Mouse (Mus musculus): Measurements from ENCODE around the gene Grid1. TPM values are rescaled to one million over a fixed set of nuclear protein-coding genes. Genes with fewer than 3 reads are reported as not detected.

Gene Grid1
- total RNA-seq, 1 experiment from 2014 or later = not detected

DNA sequence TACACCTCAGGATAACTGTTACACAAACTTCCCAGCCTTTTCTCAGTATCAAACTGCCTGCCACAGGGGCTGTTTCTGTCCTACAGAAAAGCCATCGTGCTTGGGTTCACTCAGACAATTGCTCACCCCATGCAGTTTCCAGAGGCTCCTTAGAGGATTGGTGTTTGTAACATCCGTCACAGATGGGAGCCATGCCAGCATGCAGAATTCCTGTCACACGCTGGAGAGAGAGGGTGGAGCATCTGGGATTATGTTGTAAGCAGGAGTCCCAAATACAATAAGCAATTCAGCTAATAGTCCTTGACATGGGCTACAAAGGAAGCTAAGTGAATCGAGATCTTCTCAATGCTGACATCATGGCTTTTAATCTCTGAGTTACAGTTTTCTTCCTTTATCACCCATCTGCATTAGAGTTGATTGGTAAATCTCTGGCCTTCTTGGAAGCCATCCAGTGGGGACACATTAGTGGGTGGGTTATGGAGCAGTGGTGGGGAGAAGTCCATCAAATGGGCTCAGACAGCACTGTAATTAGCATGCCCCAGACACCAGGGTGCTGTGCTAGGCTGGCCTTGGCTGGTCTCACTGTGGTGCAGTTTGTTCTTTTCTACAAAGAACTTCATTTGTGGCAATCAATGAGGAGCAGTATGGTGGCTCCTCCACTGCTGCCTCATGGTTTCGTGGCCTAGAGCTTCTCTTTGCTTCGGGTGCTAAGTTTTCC, 149.4 kb downstream of the Grid1 start:
- no peak for ATAC-seq (replicated peaks; ENCODE audit: low read depth, poor library complexity, severe bottlenecking)

DNA sequence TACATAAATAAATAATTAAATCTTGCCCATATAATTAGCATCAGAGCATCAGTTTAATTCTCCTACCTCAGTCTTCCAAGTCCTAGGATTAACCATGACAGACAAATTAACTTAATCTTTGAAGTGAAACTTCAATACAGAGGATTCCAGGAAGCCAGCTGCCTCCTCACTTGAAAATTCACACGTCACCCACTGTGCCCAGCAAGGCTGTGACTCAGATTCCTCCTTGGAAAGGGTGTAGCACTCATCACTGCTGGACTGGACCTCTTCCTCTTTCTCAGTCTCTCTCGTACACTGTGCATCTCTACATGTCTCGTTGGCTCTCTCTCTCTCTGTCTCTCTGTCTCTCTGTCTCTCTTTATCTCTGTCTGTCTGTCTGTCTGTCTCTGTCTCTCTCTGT, 153.0 kb downstream of the Grid1 start:
- no peak for ATAC-seq (replicated peaks; ENCODE audit: low read depth, poor library complexity, severe bottlenecking)

DNA sequence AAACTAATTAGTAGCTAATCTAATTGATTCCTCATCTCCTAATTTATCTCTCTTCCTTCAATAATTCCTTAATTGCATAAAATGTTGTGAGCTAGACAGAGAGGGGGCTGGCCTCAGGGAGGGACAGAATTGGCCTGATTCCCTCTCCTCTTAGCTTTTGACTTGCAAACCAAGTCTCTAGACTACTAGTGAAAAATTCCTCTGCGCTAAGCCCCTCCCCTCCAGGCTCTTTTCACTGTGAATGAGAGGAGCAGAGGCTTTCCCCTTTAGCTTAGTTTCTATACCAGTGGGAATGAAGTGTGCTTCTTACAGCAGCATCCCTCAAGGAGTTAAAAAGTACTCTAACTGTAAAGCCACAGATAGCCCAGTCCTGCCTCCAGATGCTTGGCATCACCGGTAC, 160.8 kb downstream of the Grid1 start:
- ATAC-seq (replicated peaks; ENCODE audit: low read depth, poor library complexity, severe bottlenecking) = no peak

DNA sequence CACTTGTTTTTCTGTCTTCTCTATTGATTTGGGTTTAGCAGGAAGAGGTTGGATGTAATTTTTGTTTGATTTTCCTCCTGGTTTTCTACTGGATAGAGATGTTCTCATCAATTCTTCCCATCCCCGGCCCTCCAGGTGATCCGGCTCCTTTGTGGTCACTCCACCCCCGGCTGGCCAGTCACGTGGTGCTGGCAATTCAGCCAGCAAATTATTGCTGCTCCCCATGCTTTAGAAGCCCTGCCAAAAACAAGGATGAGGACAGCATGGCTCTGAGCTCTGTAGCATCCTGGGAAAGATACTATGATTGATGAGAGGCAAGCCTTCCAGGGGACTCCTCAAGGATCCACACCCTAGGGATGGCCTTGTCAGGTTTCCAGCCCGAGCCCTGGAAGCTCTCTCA, 169.2 kb downstream of the Grid1 start:
- ATAC-seq (replicated peaks; ENCODE audit: low read depth, poor library complexity, severe bottlenecking) = no peak

DNA sequence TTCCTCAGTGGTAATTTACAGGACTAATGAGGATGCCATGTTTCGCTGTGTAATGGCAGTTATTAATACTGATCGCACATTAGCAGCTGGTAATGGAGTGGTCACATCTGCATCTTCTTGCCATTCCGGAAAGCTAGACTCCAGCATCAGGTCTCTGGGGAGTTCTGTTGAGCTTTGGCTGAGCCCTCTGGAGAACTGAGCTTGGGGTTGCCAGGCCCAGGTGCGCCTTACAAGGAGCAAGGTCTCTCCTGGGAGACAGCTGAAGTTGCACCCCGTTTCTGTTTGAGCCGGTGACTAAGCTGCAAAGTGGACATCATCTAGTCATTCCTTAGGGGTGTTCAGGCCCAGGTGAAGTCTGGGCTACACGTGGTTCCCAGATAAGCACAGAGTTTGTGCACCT, 186.8 kb downstream of the Grid1 start:
- ATAC-seq (replicated peaks; ENCODE audit: low read depth, poor library complexity, severe bottlenecking) = no peak

DNA sequence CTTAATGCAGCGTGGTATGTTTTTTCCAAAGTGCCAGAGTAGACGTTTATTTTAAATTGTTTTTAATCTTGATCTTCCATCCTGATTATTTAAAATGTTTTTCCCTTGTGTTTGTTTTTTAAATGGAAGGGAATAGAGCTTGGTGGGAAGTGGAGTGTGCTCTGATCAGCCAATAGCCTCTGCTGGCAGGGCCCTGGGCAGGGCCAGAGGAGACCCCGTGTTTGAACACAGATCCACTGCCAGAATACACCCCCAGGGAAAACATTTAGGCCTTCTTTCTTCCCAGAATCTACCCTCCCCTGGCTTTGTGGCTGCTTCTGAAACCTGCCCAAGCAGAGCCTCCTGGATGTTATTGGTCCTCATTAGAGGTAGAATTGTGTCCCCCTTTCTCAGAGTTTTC, 188.8 kb downstream of the Grid1 start:
- ATAC-seq (replicated peaks; ENCODE audit: low read depth, poor library complexity, severe bottlenecking) = no peak

DNA sequence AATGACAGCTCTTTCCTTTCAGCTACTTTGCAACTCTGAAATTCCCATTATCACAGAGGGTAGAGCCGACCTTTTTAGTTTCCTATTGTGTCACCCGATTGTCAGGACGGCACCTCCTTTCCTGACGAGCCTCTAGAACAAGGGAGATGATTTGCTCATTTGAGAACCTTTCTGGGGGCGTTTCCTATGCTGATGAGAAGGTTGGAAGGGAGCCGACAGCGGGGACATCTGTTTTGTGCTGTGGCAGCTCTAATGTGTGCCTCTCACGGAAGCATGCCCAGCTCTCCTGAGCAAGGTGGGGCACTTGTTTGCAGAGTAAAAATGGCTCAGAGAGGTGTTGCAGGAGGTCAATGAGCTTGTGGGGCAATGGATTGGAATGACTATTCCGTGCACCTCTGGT, 189.2 kb downstream of the Grid1 start:
- no peak for ATAC-seq (replicated peaks; ENCODE audit: low read depth, poor library complexity, severe bottlenecking)

DNA sequence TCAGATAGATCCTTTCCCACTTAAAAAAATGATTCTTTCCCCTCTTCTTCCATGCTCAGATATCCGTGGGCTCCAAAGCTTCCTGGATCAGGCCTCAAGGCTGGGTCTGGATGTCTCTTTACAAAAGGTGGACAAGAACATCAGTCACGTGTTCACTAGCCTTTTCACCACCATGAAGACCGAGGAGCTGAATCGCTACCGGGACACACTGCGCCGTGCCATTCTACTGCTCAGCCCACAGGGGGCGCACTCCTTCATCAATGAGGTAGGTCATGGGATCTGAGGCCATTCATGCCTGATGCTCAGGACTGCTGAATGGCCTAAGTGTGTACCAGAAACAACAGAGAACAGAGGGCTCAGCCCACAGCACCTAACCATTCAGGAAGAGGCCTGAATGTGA, 206.8 kb downstream of the Grid1 start:
- ATAC-seq (replicated peaks; ENCODE audit: low read depth, poor library complexity, severe bottlenecking) = no peak

DNA sequence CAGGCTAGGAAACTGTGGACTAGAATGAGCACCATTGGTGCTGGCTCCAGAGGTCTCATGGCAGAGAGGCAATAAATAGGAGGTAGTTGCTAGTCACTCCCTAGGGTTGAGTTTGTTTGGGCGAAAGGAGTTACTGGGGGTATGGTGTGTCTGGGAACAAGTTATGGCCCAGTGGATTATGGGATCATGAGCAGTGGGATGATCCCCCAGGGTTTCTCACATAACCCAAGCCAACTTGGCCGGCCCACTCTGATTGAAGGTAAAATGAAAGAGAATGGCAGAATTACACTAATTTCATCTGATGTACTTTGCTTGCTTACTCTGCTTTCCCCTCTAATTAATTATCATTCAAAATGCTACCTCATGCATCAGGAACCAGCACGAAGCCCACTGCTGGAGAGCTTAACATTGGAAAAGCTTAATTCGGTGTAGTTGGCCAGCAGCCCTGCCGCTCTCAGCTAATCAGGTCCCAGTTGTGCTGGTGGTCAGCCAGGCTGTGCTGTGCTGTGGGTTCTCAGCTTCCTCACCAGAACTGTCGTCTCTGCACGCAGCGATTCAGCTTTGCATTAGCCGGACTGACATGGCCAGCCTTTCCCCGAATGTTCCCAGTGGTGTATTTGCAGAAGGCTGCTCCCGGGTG, 207.7 kb downstream of the Grid1 start:
- ATAC-seq (replicated peaks; ENCODE audit: low read depth, poor library complexity, severe bottlenecking) = no peak

DNA sequence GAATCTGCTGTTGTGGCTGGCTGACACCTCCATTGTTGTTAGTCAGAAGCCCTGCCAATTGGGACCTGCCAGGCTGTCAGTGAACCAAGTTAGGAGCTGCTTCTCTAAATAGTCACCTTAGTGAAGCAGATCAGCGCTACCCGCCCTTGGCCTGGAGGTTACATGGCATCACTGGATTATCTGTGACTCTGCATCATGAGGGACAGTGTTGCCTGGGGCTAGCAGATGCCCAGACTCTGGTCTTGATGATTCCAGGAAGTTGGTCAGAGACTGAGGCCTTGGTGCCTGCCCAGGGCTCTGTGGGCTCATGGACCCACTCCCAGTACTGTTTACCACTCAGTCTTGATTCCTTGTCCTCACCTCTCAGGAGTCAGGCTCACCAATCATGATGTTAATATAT, 209.7 kb downstream of the Grid1 start:
- no peak for ATAC-seq (replicated peaks; ENCODE audit: low read depth, poor library complexity, severe bottlenecking)

DNA sequence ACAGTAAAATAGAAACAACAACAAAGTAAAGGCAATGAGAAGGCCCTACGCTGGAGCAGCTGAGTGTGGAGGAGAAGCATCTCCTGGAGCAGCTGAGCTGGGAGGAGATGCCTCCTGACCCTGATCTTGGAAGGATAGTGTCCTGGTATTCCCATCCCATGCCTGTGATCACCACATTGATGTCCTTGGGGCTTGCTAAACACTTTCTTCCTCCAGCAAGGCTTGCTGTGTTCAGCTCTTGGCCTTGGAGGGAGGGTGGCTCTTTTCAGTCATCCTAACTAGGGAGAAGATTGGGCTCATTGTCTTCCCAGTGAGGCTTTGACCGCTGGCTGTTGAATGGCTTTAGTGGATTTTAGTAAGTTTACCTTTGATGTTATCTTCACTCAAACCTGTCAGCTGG, 210.4 kb downstream of the Grid1 start:
- no peak for ATAC-seq (replicated peaks; ENCODE audit: low read depth, poor library complexity, severe bottlenecking)

DNA sequence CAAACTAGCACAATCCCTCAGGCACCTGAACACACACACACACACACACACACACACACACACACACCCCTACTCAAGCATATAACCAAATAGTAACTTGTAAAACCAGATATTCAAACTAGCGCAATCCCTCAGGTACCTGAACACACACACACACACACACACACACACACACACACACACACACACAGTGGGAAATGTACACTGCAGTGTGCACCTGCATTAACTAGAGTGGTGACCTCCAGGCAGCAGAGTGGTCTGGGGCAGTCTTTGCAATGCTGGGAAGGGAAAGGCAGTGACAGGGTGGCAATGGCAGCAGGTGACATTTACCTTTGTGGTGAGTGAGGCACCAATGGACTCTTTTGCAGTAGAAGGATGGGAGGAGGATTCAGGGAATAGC, 212.4 kb downstream of the Grid1 start:
- no peak for ATAC-seq (replicated peaks; ENCODE audit: low read depth, poor library complexity, severe bottlenecking)

DNA sequence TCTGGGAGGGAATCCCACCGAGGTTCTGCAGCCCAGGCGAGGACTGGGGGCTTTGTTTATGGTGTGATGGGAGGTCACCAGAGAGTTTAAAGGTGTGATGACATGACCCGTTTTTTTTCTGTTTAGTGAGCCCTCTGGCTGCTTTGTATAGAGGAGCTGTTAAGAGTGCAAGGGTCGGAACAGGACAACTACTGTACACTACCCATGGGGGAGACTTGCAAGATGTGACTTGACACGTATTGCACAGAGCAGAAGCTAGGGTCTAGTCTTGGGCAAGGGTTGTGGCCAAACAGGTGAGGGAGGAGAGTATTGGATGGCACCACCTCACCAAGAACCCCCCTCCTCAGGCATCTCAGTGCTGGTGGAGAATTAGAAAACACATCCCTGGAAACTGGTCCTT, 224.4 kb downstream of the Grid1 start:
- no peak for ATAC-seq (replicated peaks; ENCODE audit: low read depth, poor library complexity, severe bottlenecking)

DNA sequence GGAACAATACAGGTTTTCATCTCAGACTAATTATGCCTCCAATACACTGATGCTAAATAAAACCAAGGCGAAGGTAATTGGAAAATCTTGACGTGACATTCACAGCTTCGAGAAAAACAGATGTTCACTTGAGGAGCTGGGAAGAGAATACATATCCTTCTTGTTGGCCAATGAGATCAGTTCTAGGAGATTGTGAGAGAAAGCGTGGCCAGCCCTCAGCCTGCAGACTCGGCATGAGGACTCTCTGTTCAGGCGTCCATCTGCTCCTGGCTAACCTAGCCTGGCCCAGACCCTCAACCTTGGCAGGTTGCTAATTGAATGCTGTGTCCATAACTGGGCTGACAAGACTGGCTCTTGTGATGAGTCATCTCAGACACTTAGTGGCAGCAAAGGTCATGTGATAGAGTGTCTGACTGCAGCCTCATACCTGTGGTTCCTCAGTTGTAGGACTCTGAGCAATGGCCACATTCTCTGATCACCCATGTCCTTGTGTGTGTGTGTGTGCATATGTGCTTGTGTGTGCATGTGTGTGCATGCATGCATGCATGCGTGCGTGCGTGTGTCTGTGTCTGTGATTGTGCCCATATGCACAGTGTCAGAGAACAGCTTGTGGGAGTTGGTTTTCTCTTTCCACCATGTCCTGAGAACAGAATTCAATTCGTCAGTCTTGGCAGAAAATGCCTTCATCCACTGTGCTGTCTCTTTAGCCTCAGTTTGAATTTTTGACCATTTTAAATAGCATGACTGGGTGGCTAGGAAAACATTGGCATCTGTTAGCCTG, 225.2 kb downstream of the Grid1 start:
- ATAC-seq (replicated peaks; ENCODE audit: low read depth, poor library complexity, severe bottlenecking) = no peak

DNA sequence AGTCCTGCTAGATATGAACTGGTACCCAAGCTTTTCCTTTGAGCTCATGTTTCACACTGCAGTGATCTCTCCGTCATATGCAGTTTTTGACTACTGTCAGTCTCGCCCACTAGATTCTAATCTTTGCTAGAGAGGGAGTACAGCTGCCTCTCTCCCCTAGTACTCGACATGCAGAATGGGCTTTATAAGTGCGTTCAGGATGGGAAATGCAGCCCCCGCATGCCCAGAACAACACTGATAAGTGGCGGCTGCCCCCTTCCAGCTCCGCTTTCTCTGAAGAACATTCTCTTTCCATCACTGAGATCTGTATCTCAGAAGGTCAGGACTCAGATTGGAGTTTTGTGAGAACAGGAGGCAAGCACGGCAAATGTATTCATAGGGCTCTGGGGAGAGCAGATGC, 229.3 kb downstream of the Grid1 start:
- ATAC-seq (replicated peaks; ENCODE audit: low read depth, poor library complexity, severe bottlenecking) = no peak

DNA sequence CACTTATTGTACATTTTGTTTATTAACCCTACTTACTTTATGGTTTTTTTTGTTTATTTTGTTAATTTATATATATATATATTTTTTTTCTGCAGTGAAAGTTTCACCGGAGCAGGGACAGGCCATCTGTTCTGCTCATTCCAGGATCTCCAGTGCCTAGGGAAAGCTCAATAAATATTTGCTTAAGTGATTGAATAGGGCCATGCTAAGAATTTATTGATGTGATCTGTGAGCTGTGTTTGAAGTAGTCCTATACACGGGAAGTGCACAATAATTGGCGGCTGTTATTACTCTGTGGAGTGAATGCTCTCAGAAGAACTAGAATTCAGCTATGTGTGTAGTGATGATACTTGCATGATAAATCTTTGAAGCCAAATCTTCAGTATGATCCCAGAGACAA, 234.2 kb downstream of the Grid1 start:
- no peak for ATAC-seq (replicated peaks; ENCODE audit: low read depth, poor library complexity, severe bottlenecking)

DNA sequence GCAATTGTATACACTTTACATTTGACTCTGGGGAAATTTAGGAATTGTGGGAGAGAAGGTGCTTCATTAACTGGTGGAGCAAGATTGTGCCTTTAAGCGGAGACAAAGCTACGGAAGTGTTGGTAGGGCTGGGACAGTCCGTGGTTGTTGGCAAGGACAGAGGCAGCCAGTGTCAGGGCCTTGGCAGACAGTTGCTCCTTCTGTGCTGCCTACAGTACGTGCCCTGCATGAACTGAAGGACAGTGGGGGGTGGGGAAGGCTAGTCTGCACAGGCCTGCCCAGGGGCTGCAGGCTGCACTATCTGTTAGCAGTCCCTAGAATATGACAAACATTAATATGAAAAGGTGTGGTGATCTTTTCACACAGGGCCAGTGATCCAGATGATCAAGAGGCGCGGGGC, 254.7 kb downstream of the Grid1 start:
- no peak for ATAC-seq (replicated peaks; ENCODE audit: low read depth, poor library complexity, severe bottlenecking)

DNA sequence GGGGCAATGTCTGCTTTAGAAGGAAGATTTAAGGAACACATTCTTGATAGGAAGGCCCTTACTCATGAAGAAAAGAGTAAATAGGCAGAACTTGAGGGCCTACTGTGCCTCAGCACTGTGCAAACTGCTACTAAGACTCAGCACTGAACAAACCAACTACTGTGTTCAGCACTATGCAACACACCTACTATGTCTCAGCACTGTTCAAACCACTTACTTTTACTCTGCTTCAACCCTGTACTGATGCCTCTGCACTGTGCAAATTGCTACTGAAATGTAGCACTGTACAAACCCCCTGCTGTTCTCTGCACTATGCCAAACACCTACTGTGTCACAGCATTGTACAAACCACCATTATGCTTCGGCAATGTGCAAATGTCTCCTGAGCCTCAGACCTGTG, 260.0 kb downstream of the Grid1 start:
- no peak for ATAC-seq (replicated peaks; ENCODE audit: low read depth, poor library complexity, severe bottlenecking)

DNA sequence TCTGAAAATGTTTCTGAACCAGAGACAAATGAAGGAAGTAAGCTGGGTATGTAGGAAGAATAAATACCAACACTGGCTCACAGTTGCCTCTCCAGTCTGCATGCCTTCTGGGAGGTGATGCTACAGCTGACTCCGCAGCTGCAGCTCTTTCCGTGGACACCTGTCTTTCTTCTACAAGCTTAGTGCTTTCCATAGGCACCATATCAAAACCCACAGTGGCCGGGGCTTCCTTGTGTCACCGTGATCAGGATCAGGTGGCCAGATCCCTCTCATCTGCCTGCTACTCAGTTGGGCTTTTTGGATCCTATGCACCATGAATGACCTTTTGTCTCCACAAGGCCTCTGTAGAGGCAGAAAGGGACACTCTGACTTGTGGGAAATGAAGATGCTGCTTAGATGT, 272.7 kb downstream of the Grid1 start:
- ATAC-seq (replicated peaks; ENCODE audit: low read depth, poor library complexity, severe bottlenecking) = no peak

DNA sequence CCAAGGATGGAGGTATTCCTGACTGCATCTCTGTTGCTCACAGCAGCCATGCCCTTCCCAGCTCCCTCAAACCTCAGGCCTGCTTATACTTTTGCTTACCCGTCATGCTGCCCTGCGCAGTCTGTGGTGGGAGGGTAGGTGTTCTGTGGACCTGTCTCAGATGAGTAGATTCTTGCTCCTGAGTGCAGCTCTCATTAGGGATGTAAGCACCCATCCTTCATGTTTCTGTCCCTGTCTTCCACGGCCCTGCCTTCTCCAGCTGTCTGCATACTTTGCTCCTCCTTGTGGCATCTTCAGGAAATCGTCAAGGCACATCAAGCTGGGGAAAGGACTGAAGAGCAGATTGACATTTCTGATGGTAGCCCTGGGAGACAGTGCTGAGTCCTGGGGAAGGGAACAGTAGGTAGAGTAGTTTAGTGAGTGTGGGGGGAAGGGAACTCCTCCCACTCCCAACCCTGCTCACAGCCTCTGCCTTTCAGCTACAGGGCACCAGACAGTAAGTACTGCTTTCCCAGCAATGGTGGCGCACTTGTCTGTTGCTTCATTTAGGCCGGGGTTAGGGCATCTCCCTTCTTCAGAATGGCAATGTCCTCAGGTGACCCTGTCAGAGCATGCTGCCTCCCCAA, 273.8 kb downstream of the Grid1 start:
- no peak for ATAC-seq (replicated peaks; ENCODE audit: low read depth, poor library complexity, severe bottlenecking)

DNA sequence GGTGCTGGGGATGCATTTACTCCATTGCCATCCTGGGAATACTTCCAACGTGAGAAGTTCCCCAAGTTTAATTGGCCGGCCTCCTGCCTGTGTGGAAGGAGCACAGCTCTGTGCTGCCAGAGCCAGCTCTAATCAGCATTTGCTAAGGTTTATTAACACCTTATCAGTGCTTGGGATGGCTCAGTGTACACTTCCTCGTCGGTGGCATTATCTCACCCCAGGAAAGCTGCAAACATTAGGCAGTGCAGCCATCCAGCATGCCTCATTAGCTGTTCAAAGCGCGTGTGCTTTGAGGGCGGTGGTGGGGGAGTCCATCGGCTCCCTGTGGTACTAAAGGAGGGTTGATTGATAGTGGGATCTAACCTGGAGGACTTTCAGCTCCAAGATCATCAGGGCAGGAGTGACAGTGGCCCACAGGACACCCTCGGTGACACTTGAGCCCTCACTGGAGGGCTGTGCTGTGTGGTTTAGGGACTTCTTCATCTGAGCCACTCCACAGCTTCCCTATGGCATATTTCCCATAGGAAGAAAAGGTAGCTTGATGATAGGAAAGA, 275.7 kb downstream of the Grid1 start:
- no peak for ATAC-seq (replicated peaks; ENCODE audit: low read depth, poor library complexity, severe bottlenecking)

All from common myeloid progenitor, adult 5-6 weeks (primary cell).